Mouse (Mus musculus): ENCODE measurements at regions not wholly inside any gene's neighbourhood (a gene's known extent, or its start where the extent isn't known, plus 50 kb on each side); places are given as distances from the start of the nearest gene placed in this dataset.

- no peaks in the 10 kb centered on the region for H3K27me3 ChIP-seq (ENCODE audit: control insufficient read depth, insufficient read depth, low read length)
- DNase-seq (ENCODE audit: low spot score) = peak; percentile 50
- H3K4me1 ChIP-seq (ENCODE audit: control insufficient read depth, insufficient read depth, low read length) = 0 out of 2 replicates have a peak, but pooled peaks cover 3% of the 10 kb centered on the region
- no peak overlapping the region for H3K4me3 ChIP-seq (ENCODE audit: low read depth, low read length)
- no peaks in the 10 kb centered on the region for H3K36me3 ChIP-seq (ENCODE audit: control insufficient read depth, insufficient read depth, low read length)
- H3K27ac ChIP-seq (replicated peaks; ENCODE audit: low read depth, low read length) = no peak overlapping the region
- no peaks in the 10 kb centered on the region; the same call in 1 of the 2 replicates for H3K9me3 ChIP-seq (ENCODE audit: control insufficient read depth, low read length)
- ATAC-seq (ENCODE audit: insufficient number of reproducible peaks, low FRiP score, low TSS enrichment, low read depth) = no peak
- H3K9ac ChIP-seq (ENCODE audit: low read length) = no peak overlapping the region
- WGBS = 63% methylated on average over 20 of the region's 20 CpGs
- H3K4me2 ChIP-seq (ENCODE audit: low read depth, severe bottlenecking) = no peak overlapping the region
Measured at GRCm38 (mm10) chr13:112001155-112002025, 192.6 kb upstream of the Map3k1 start.

DNA sequence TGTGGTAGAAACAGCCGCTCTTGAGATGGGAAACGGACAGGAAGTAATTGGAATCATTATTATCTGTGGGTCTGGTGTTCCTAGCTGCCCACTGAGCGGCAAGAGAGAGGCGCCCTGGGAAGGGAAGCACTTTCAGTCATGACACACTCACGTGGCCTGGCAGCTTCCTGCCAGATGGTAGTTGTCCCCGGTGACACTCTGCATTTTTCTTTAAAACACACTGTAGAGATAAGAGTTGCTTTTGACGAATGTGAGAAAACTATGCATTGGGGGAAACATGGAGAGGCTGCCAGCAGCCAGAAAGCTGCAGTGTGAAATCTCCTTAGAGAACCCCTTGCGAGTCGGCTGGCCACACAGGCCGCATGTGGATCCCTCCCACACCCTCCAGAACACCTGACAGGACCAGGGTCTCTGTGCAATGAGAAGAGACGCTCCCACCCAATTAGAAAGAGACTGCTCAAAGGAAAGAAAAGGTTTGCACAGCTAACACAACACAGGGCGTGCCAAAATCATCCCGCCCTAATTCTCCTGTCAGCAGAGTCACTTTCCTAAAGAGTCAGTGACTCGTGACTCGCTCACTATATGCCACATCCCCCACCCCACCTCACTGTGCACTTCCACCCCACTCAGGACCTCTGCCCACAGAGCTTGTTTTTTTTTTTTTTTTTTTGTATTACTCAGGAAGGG, 194.0 kb upstream of the Map3k1 start:
- Histone ChIP-seq H3K27me3 (ENCODE audit: control insufficient read depth, insufficient read depth, low read length) (no peaks in the 10 kb centered on the region), H3K9me3 (ENCODE audit: control insufficient read depth, low read length) (no peaks in the 10 kb centered on the region; the same call in 1 of the 2 replicates), H3K4me1 (ENCODE audit: control insufficient read depth, insufficient read depth, low read length) (0 out of 2 replicates have a peak, but pooled peaks cover 3% of the 10 kb centered on the region), H3K9ac (ENCODE audit: low read length) (no peak overlapping the region), H3K27ac (replicated peaks; ENCODE audit: low read depth, low read length) (no peak overlapping the region), H3K36me3 (ENCODE audit: control insufficient read depth, insufficient read depth, low read length) (no peaks in the 10 kb centered on the region), H3K4me2 (ENCODE audit: low read depth, severe bottlenecking) (no peak overlapping the region), H3K4me3 (ENCODE audit: low read depth, low read length) (no peak overlapping the region)
- DNase-seq (ENCODE audit: low spot score) (no peak), ATAC-seq (ENCODE audit: insufficient number of reproducible peaks, low FRiP score, low TSS enrichment, low read depth) (no peak)
- 53% methylated on average over 15 of the region's 15 CpGs for WGBS

GRCm38 (mm10) chr13:112003445-112003844, 194.7 kb upstream of the Map3k1 start:
- no peaks in the 10 kb centered on the region for H3K36me3 ChIP-seq (ENCODE audit: control insufficient read depth, insufficient read depth, low read length)
- 76% methylated on average over 7 of the region's 7 CpGs for WGBS
- H3K27me3 ChIP-seq (ENCODE audit: control insufficient read depth, insufficient read depth, low read length) = no peaks in the 10 kb centered on the region
- H3K9ac ChIP-seq (ENCODE audit: low read length) = no peak overlapping the region
- no peak overlapping the region for H3K27ac ChIP-seq (replicated peaks; ENCODE audit: low read depth, low read length)
- 0 out of 2 replicates have a peak, but pooled peaks cover 3% of the 10 kb centered on the region for H3K4me1 ChIP-seq (ENCODE audit: control insufficient read depth, insufficient read depth, low read length)
- H3K9me3 ChIP-seq (ENCODE audit: control insufficient read depth, low read length) = no peaks in the 10 kb centered on the region; the same call in 1 of the 2 replicates
- H3K4me2 ChIP-seq (ENCODE audit: low read depth, severe bottlenecking) = no peak overlapping the region
- DNase-seq (ENCODE audit: low spot score) (no peak), ATAC-seq (ENCODE audit: insufficient number of reproducible peaks, low FRiP score, low TSS enrichment, low read depth) (no peak)
- no peak overlapping the region for H3K4me3 ChIP-seq (ENCODE audit: low read depth, low read length)

GRCm38 (mm10) chr13:112004126-112004525, 195.3 kb upstream of the Map3k1 start:
- no peaks in the 10 kb centered on the region for H3K27me3 ChIP-seq (ENCODE audit: control insufficient read depth, insufficient read depth, low read length)
- no peak overlapping the region for H3K4me2 ChIP-seq (ENCODE audit: low read depth, severe bottlenecking)
- no peaks in the 10 kb centered on the region; the same call in 1 of the 2 replicates for H3K9me3 ChIP-seq (ENCODE audit: control insufficient read depth, low read length)
- DNase-seq (ENCODE audit: low spot score) = no peak
- no peak overlapping the region for H3K4me3 ChIP-seq (ENCODE audit: low read depth, low read length)
- no peak for ATAC-seq (ENCODE audit: insufficient number of reproducible peaks, low FRiP score, low TSS enrichment, low read depth)
- no peak overlapping the region for H3K9ac ChIP-seq (ENCODE audit: low read length)
- WGBS = 88% methylated on average over 3 of the region's 3 CpGs
- H3K36me3 ChIP-seq (ENCODE audit: control insufficient read depth, insufficient read depth, low read length) = no peaks in the 10 kb centered on the region
- 0 out of 2 replicates have a peak, but pooled peaks cover 3% of the 10 kb centered on the region for H3K4me1 ChIP-seq (ENCODE audit: control insufficient read depth, insufficient read depth, low read length)
- H3K27ac ChIP-seq (replicated peaks; ENCODE audit: low read depth, low read length) = no peak overlapping the region

- Histone ChIP-seq H3K9ac (ENCODE audit: low read length) (no peak overlapping the region), H3K4me2 (ENCODE audit: low read depth, severe bottlenecking) (no peak overlapping the region), H3K9me3 (ENCODE audit: control insufficient read depth, low read length) (no peaks in the 10 kb centered on the region; the same call in 1 of the 2 replicates), H3K36me3 (ENCODE audit: control insufficient read depth, insufficient read depth, low read length) (no peaks in the 10 kb centered on the region), H3K4me1 (ENCODE audit: control insufficient read depth, insufficient read depth, low read length) (0 out of 2 replicates have a peak, but pooled peaks cover 2% of the 10 kb centered on the region), H3K27ac (replicated peaks; ENCODE audit: low read depth, low read length) (no peak overlapping the region), H3K27me3 (ENCODE audit: control insufficient read depth, insufficient read depth, low read length) (no peaks in the 10 kb centered on the region), H3K4me3 (ENCODE audit: low read depth, low read length) (no peak overlapping the region)
- ATAC-seq (ENCODE audit: insufficient number of reproducible peaks, low FRiP score, low TSS enrichment, low read depth) (no peak), DNase-seq (ENCODE audit: low spot score) (no peak)
- WGBS = 90% methylated on average over 8 of the region's 8 CpGs
Measured at GRCm38 (mm10) chr13:112005421-112005820, 196.6 kb upstream of the Map3k1 start.

DNA sequence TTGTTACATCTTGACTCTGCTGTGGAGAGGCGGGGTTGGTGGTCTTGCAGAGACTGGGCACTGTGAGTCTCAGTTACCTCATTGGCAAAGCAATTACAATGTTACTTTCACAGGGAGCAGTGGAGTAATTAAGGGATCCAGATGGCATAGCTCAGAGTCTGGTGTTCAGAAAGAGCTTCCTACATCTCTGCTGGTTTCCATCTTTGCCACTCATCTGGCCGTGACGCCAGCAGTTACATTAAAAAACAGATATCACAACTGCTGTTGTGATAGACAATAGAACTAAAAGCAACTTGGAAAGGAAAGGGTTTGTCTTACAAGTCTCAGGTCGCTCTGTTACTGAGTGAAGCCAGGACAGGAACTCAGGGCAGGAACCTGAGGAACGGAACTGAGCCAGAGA, 200.0 kb upstream of the Map3k1 start:
- H3K9me3 ChIP-seq (ENCODE audit: control insufficient read depth, low read length) = no peaks in the 10 kb centered on the region; the same call in 1 of the 2 replicates
- H3K4me3 ChIP-seq (ENCODE audit: low read depth, low read length) = no peak overlapping the region
- H3K36me3 ChIP-seq (ENCODE audit: control insufficient read depth, insufficient read depth, low read length) = no peaks in the 10 kb centered on the region
- H3K4me2 ChIP-seq (ENCODE audit: low read depth, severe bottlenecking) = no peak overlapping the region
- ATAC-seq (ENCODE audit: insufficient number of reproducible peaks, low FRiP score, low TSS enrichment, low read depth) = no peak
- DNase-seq (ENCODE audit: low spot score) = no peak
- 90% methylated on average over 5 of the region's 5 CpGs for WGBS
- H3K9ac ChIP-seq (ENCODE audit: low read length) = no peak overlapping the region
- no peaks in the 10 kb centered on the region for H3K4me1 ChIP-seq (ENCODE audit: control insufficient read depth, insufficient read depth, low read length)
- no peak overlapping the region for H3K27ac ChIP-seq (replicated peaks; ENCODE audit: low read depth, low read length)
- H3K27me3 ChIP-seq (ENCODE audit: control insufficient read depth, insufficient read depth, low read length) = no peaks in the 10 kb centered on the region

GRCm38 (mm10) chr13:112009288-112009687, 200.5 kb upstream of the Map3k1 start:
- Histone ChIP-seq H3K4me2 (ENCODE audit: low read depth, severe bottlenecking) (no peak overlapping the region), H3K36me3 (ENCODE audit: control insufficient read depth, insufficient read depth, low read length) (no peaks in the 10 kb centered on the region), H3K27me3 (ENCODE audit: control insufficient read depth, insufficient read depth, low read length) (no peaks in the 10 kb centered on the region), H3K27ac (replicated peaks; ENCODE audit: low read depth, low read length) (no peak overlapping the region), H3K9me3 (ENCODE audit: control insufficient read depth, low read length) (no peaks in the 10 kb centered on the region; the same call in 1 of the 2 replicates), H3K4me3 (ENCODE audit: low read depth, low read length) (no peak overlapping the region), H3K9ac (ENCODE audit: low read length) (no peak overlapping the region), H3K4me1 (ENCODE audit: control insufficient read depth, insufficient read depth, low read length) (no peaks in the 10 kb centered on the region)
- WGBS = 85% methylated on average over 3 of the region's 3 CpGs
- DNase-seq (ENCODE audit: low spot score) (no peak), ATAC-seq (ENCODE audit: insufficient number of reproducible peaks, low FRiP score, low TSS enrichment, low read depth) (no peak)

DNA sequence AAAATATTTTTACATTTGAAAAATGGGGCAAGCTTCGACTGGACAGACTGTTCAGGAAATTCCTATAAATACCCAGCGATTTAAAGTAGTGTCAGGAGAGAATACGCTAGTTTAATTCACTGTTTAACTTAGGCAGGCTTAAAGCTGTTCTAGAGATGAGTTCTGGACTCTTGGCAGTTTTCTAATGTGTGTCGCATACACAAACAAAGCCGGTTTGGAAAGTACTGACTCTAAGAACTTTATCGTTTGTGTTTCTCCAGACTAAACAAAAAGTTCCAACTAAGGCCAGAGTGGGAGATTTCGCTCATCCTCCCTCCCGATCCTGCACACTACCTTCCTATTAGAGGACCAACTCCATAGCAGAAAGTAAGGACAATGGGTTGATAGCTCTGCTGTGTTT, 201.7 kb upstream of the Map3k1 start:
- Histone ChIP-seq H3K36me3 (ENCODE audit: control insufficient read depth, insufficient read depth, low read length) (no peaks in the 10 kb centered on the region), H3K27ac (replicated peaks; ENCODE audit: low read depth, low read length) (no peak overlapping the region), H3K9me3 (ENCODE audit: control insufficient read depth, low read length) (no peaks in the 10 kb centered on the region; the same call in 1 of the 2 replicates), H3K4me3 (ENCODE audit: low read depth, low read length) (no peak overlapping the region), H3K4me1 (ENCODE audit: control insufficient read depth, insufficient read depth, low read length) (no peaks in the 10 kb centered on the region), H3K9ac (ENCODE audit: low read length) (no peak overlapping the region), H3K4me2 (ENCODE audit: low read depth, severe bottlenecking) (no peak overlapping the region), H3K27me3 (ENCODE audit: control insufficient read depth, insufficient read depth, low read length) (no peaks in the 10 kb centered on the region)
- whole genome bisulfite sequencing = 89% methylated on average over 8 of the region's 8 CpGs
- ATAC-seq (ENCODE audit: insufficient number of reproducible peaks, low FRiP score, low TSS enrichment, low read depth) (no peak), DNase-seq (ENCODE audit: low spot score) (no peak)

Data from limb, embryonic 11.5 days (tissue).